Mouse (Mus musculus): ENCODE data around the gene Nfib. TPM values are rescaled to one million over a fixed set of nuclear protein-coding genes. Genes with fewer than 3 reads are reported as not detected.

Nfib gene
- polyA plus RNA-seq, 1 experiment: 7.7 TPM

DNA sequence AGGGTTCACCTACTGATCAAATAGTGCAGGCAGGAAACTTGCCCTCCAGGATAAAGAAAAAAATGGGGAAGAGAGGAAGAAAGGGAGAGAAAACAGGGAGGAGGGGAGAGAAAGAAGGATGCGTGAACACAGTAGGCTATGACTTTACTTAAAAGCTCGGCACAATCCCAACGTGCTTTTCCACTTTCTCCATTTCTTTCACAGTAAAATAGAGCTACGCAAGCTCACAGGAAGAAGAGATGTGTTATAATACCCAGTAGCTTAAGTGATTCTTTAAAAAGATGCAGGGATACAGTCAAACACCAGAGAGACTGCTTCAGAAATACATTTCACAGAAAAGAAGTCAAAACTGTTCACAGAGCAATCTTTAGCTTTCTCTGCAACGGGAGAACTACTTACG is 366.6 kb downstream of the Nfib start:
- H3ac ChIP-seq (ENCODE audit: control insufficient read depth, insufficient read length): no peak overlapping the region
- no peak overlapping the region for H3K4me3 ChIP-seq
- no peaks in the 10 kb centered on the region for H3K79me2 ChIP-seq (ENCODE audit: control insufficient read depth, insufficient read depth)
- TF ChIP-seq E2F4 (IDR thresholded peaks at IDR 0.05; ENCODE audit: insufficient read depth) (no peak), MAX (IDR thresholded peaks at IDR 0.05; ENCODE audit: low read depth) (no peak), CEBPB (IDR thresholded peaks at IDR 0.05; ENCODE audit: insufficient read depth, poor library complexity, severe bottlenecking) (no peak), USF1 (IDR thresholded peaks at IDR 0.05; ENCODE audit: low read depth) (no peak), POLR2AphosphoS2 (IDR thresholded peaks at IDR 0.05; ENCODE audit: insufficient read length, low read depth) (no peak)
- H3K4me2 ChIP-seq (ENCODE audit: low read depth): no peak overlapping the region
- no peaks in the 10 kb centered on the region for H3K36me3 ChIP-seq (ENCODE audit: control insufficient read depth, insufficient read depth)
- no peaks in the 10 kb centered on the region for H3K27me3 ChIP-seq (ENCODE audit: control insufficient read depth, insufficient read depth, insufficient read length)

DNA sequence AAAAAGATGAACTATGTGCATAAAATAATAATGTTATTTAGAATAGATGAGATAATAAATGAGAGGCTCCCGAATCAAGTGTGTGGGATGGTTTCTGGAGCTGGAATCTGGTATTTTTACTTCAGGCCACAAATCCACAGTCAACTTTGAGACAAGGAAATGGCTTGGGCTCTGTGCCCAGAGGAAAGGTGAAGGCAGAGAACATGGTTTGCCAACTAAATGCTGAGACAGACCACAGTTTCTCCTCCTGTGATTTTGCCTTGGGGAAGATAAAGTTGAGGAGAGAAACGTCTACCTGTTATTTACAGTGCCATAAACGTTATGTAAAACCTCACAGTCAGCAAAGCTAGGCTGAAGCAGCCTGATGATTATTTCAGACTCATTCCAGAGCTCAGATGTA is 367.1 kb downstream of the Nfib start:
- H3K4me2 ChIP-seq (ENCODE audit: low read depth): no peak overlapping the region
- no peaks in the 10 kb centered on the region for H3K36me3 ChIP-seq (ENCODE audit: control insufficient read depth, insufficient read depth)
- H3ac ChIP-seq (ENCODE audit: control insufficient read depth, insufficient read length): no peak overlapping the region
- TF ChIP-seq REST (IDR thresholded peaks at IDR 0.05; ENCODE audit: insufficient read depth, insufficient read length): no peak
- TF ChIP-seq CEBPB (IDR thresholded peaks at IDR 0.05; ENCODE audit: insufficient read depth, poor library complexity, severe bottlenecking): no peak
- TF ChIP-seq E2F4 (IDR thresholded peaks at IDR 0.05; ENCODE audit: insufficient read depth): no peak
- no peak for TF ChIP-seq POLR2A (IDR thresholded peaks at IDR 0.05; ENCODE audit: insufficient read length, low read depth)
- TF ChIP-seq USF1 (IDR thresholded peaks at IDR 0.05; ENCODE audit: low read depth): no peak
- TF ChIP-seq TCF3 (IDR thresholded peaks at IDR 0.05; ENCODE audit: insufficient read length, low read depth): no peak
- no peak for TF ChIP-seq SRF (IDR thresholded peaks at IDR 0.05; ENCODE audit: control insufficient read depth, insufficient read length, low read depth)
- no peak for TF ChIP-seq MYOG (IDR thresholded peaks at IDR 0.05; ENCODE audit: control insufficient read depth in 1 of 3, insufficient read depth in 1 of 3, insufficient read length in 2 of 3, low read depth in 2 of 3)
- TF ChIP-seq TCF12 (IDR thresholded peaks at IDR 0.05; ENCODE audit: insufficient read depth, poor library complexity, severe bottlenecking): no peak
- no peak for TF ChIP-seq MYOD1 (IDR thresholded peaks at IDR 0.05; ENCODE audit: control insufficient read depth in 1 of 3, insufficient read length in 2 of 3, low read depth in 2 of 3)
- H3K79me2 ChIP-seq (ENCODE audit: control insufficient read depth, insufficient read depth): no peaks in the 10 kb centered on the region
- H3K27me3 ChIP-seq (ENCODE audit: control insufficient read depth, insufficient read depth, insufficient read length): no peaks in the 10 kb centered on the region
- H3K4me3 ChIP-seq: no peak overlapping the region

DNA sequence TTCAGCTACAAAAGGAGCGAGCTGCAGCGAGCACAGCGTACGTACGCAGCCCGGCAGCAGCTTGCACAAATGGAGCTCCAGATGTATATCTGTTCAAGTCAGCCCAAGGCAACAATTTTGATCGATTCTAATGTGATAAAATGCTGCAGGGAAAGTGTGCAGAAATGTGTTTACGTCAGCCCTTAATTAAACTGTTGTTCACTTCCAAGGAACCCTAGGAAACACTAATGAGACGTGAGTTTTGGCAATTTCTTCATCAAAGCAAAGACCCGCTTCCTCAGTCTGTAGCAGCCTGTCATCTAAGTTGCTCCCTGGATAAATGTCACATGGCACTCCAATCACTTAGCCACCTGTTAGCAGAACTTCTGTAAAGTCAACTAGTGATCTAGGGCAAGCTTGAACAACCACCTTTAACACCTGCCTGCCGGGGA is 368.6 kb downstream of the Nfib start:
- Histone ChIP-seq H3K4me3 (no peak overlapping the region), H3ac (ENCODE audit: control insufficient read depth, insufficient read length) (no peak overlapping the region), H3K4me2 (ENCODE audit: low read depth) (no peak overlapping the region), H3K36me3 (ENCODE audit: control insufficient read depth, insufficient read depth) (no peaks in the 10 kb centered on the region), H3K27me3 (ENCODE audit: control insufficient read depth, insufficient read depth, insufficient read length) (no peaks in the 10 kb centered on the region), H3K79me2 (ENCODE audit: control insufficient read depth, insufficient read depth) (no peaks in the 10 kb centered on the region)
- no peak for TF ChIP-seq MYOG (IDR thresholded peaks at IDR 0.05; ENCODE audit: control insufficient read depth in 1 of 3, insufficient read depth in 1 of 3, insufficient read length in 2 of 3, low read depth in 2 of 3)
- TF ChIP-seq POLR2A (IDR thresholded peaks at IDR 0.05; ENCODE audit: insufficient read length, low read depth): no peak
- no peak for TF ChIP-seq USF1 (IDR thresholded peaks at IDR 0.05; ENCODE audit: low read depth)
- TF ChIP-seq POLR2AphosphoS2 (IDR thresholded peaks at IDR 0.05; ENCODE audit: insufficient read length, low read depth): no peak
- no peak for TF ChIP-seq SRF (IDR thresholded peaks at IDR 0.05; ENCODE audit: control insufficient read depth, insufficient read length, low read depth)
- TF ChIP-seq CEBPB (IDR thresholded peaks at IDR 0.05; ENCODE audit: insufficient read depth, poor library complexity, severe bottlenecking): no peak
- no peak for TF ChIP-seq REST (IDR thresholded peaks at IDR 0.05; ENCODE audit: insufficient read depth, insufficient read length)

DNA sequence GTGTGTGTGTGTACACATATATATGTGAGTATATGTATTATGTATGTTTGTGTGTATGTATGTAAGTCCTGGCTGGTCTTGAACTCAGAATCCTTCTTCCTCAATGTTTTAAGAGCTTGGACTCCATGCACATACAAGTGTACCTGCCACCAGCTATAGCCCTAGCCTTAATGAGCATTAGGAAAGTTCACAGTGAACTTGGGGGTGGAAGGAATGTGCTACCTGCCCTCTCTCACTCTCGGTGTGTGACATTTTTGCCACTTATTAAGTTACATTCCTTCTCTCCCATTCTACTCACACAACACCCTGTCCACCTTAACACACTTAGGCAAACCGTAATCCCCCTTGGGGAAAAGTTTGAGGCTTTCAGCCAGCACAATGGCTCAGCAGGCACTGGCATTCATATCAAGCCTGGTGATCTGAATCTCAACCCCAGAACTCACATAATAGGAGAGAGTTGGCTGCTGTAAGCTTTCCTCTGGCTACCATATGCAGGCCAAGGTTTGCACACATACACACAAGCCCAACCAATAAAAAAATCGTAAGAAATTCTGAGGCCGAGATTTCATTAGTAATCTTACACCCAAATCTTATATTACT is 370.2 kb downstream of the Nfib start:
- TF ChIP-seq MYOG (IDR thresholded peaks at IDR 0.05; ENCODE audit: control insufficient read depth in 1 of 3, insufficient read depth in 1 of 3, insufficient read length in 2 of 3, low read depth in 2 of 3): no peak
- TF ChIP-seq MYOD1 (IDR thresholded peaks at IDR 0.05; ENCODE audit: control insufficient read depth in 1 of 3, insufficient read length in 2 of 3, low read depth in 2 of 3): no peak
- no peak for TF ChIP-seq CEBPB (IDR thresholded peaks at IDR 0.05; ENCODE audit: insufficient read depth, poor library complexity, severe bottlenecking)
- TF ChIP-seq TCF3 (IDR thresholded peaks at IDR 0.05; ENCODE audit: insufficient read length, low read depth): no peak
- H3K79me2 ChIP-seq (ENCODE audit: control insufficient read depth, insufficient read depth): no peaks in the 10 kb centered on the region
- H3ac ChIP-seq (ENCODE audit: control insufficient read depth, insufficient read length): no peak overlapping the region
- no peak overlapping the region for H3K4me3 ChIP-seq
- H3K27me3 ChIP-seq (ENCODE audit: control insufficient read depth, insufficient read depth, insufficient read length): no peaks in the 10 kb centered on the region
- peaks cover 3% of the 10 kb centered on the region for H3K36me3 ChIP-seq (ENCODE audit: control insufficient read depth, insufficient read depth)
- H3K4me2 ChIP-seq (ENCODE audit: low read depth): no peak overlapping the region

DNA sequence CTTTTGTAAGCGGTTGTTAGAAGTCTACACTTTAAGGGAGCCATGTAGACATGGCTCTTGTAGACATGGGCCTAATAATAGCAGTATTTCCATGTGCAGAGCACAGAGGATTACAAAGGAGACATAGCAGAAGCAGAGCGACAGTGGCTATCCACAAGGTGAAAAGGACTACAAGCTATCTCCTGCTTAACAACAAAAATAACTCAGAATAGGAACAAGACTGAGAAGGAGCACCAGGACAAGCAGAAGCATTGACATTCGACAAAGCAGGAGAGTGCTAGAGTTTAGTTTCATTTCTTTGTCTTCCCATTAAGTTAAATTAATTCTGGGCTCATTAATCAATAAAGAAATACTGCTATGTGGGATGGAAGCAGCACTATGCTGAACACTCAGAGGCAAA is 372.1 kb downstream of the Nfib start:
- Histone ChIP-seq H3K4me3 (no peak overlapping the region), H3ac (ENCODE audit: control insufficient read depth, insufficient read length) (no peak overlapping the region), H3K79me2 (ENCODE audit: control insufficient read depth, insufficient read depth) (no peaks in the 10 kb centered on the region), H3K27me3 (ENCODE audit: control insufficient read depth, insufficient read depth, insufficient read length) (no peaks in the 10 kb centered on the region), H3K4me2 (ENCODE audit: low read depth) (no peak overlapping the region), H3K36me3 (ENCODE audit: control insufficient read depth, insufficient read depth) (peaks cover 3% of the 10 kb centered on the region)
- no peak for TF ChIP-seq USF1 (IDR thresholded peaks at IDR 0.05; ENCODE audit: low read depth)
- TF ChIP-seq MYOG (IDR thresholded peaks at IDR 0.05; ENCODE audit: control insufficient read depth in 1 of 3, insufficient read depth in 1 of 3, insufficient read length in 2 of 3, low read depth in 2 of 3): no peak
- TF ChIP-seq SRF (IDR thresholded peaks at IDR 0.05; ENCODE audit: control insufficient read depth, insufficient read length, low read depth): no peak
- no peak for TF ChIP-seq REST (IDR thresholded peaks at IDR 0.05; ENCODE audit: insufficient read depth, insufficient read length)
- no peak for TF ChIP-seq POLR2A (IDR thresholded peaks at IDR 0.05; ENCODE audit: insufficient read length, low read depth)
- no peak for TF ChIP-seq POLR2AphosphoS2 (IDR thresholded peaks at IDR 0.05; ENCODE audit: insufficient read length, low read depth)
- no peak for TF ChIP-seq TCF12 (IDR thresholded peaks at IDR 0.05; ENCODE audit: insufficient read depth, poor library complexity, severe bottlenecking)
- TF ChIP-seq E2F4 (IDR thresholded peaks at IDR 0.05; ENCODE audit: insufficient read depth): no peak
- no peak for TF ChIP-seq TCF3 (IDR thresholded peaks at IDR 0.05; ENCODE audit: insufficient read length, low read depth)
- no peak for TF ChIP-seq MYOD1 (IDR thresholded peaks at IDR 0.05; ENCODE audit: control insufficient read depth in 1 of 3, insufficient read length in 2 of 3, low read depth in 2 of 3)
- TF ChIP-seq CEBPB (IDR thresholded peaks at IDR 0.05; ENCODE audit: insufficient read depth, poor library complexity, severe bottlenecking): no peak
- TF ChIP-seq MAX (IDR thresholded peaks at IDR 0.05; ENCODE audit: low read depth): no peak

Measured in myocyte (in vitro differentiated cells).